Mouse (Mus musculus) limb, embryonic 10.5 days (tissue): ENCODE results near the gene Srd5a2. TPM values are rescaled to one million over a fixed set of nuclear protein-coding genes. Genes with fewer than 3 reads are reported as not detected.

ENCODE experiments used
- DNase-seq: peaks from one replicate; pipeline ENCODE4 v3.0.0-alpha.2; 2017; ENCODE audit warnings: low spot score
- H3K27ac ChIP-seq: fragments of 300-500 bp; sonication (generic); 2 replicates; pipeline ENCODE4 v1.5.1; 2016; ENCODE audit warnings: mild to moderate bottlenecking
- H3K27me3 ChIP-seq: fragments of 300-500 bp; sonication (generic); 2 replicates; pipeline ENCODE4 v1.6.1; 2016; ENCODE audit warnings: low read depth, mild to moderate bottlenecking; ENCODE audit not compliant: poor library complexity, severe bottlenecking
- H3K36me3 ChIP-seq: fragments of 300-500 bp; sonication (generic); 2 replicates; pipeline ENCODE4 v1.6.1; 2016; ENCODE audit warnings: mild to moderate bottlenecking, moderate library complexity
- H3K4me1 ChIP-seq: fragments of 300-500 bp; sonication (generic); 2 replicates; pipeline ENCODE4 v1.6.1; 2016
- H3K4me3 ChIP-seq: fragments of 300-500 bp; sonication (generic); 2 replicates; pipeline ENCODE4 v1.5.1; 2016; ENCODE audit warnings: mild to moderate bottlenecking, moderate library complexity
- H3K9me3 ChIP-seq: fragments of 300-500 bp; sonication (generic); replicated peaks from 2 replicates; pipeline ENCODE4 v1.6.1; 2016; ENCODE audit warnings: mild to moderate bottlenecking
- WGBS: fragments of 180-500 bp; shearing (Covaris S2); methylation state at CpG from one replicate; pipeline ENCODE4 v1.1.7; 2016; 5-methylcytosine and 5-hydroxymethylcytosine counted together
- polyA plus RNA-seq: library from polyadenylated mRNA; unstranded; fragments of >200 nt; fragmentation: Nextera tagmentation; extraction: Ambion mirVana; gene quantifications from 2 replicates; pipeline ENCODE4 v1.2.1, GENCODE M21; 2016

Srd5a2 gene
- polyA plus RNA-seq, 1 experiment from 2014 or later: 0.11 TPM

GRCm38 (mm10) chr17:73970361-73971027 is 77.2 kb downstream of the Srd5a2 start:
- DNase-seq: no peak
- Histone ChIP-seq H3K4me3 (no peak overlapping the region), H3K27me3 (no peaks in the 10 kb centered on the region), H3K27ac (no peak overlapping the region), H3K36me3 (no peaks in the 10 kb centered on the region), H3K4me1 (peaks cover 11% of the 10 kb centered on the region; the same call in 1 of the 2 replicates), H3K9me3 (no peaks in the 10 kb centered on the region)
- whole genome bisulfite sequencing: 79% methylated on average over 3 of the region's 3 CpGs

Other genes with a start within 250 kb of the Srd5a2 start
- 9.8 and 11.8 TPM in 2 replicates for gene Ehd3, start 243.8 kb downstream of the Srd5a2 start, polyA plus RNA-seq
- gene Xdh, start 97.7 kb downstream of the Srd5a2 start, polyA plus RNA-seq: 0.21 and 0.36 TPM in 2 replicates
- gene Memo1, start 247.6 kb upstream of the Srd5a2 start, polyA plus RNA-seq: 94.8 and 96.7 TPM in 2 replicates